Comparison of ENCODE assay signal across 14 mouse cellular contexts in the genomic region with DNA sequence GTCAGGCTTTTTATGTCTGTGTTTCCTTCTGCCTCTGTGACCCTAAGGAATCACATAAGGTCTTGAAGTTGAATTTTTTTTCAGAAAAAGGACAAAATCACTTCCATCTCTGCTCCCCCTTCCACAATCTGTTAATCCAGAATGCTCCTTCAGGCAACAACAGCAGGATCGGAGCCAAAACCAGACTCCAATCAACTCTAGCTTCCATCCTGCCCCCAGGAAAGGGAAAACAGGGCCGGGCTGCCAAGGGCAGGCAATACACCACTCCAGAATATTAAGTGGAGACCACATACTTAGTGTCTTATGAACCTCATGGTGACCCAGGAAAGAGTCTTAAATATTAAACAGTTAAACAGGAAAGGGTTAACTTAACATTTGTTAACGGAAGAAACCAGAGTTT.
A peak's percentile ranks its signal among the peaks of the same experiment; 100 is the strongest.
DNase-seq lines count a peak whose midpoint lies in the region; ATAC-seq lines count a peak whose summit lies in the region.
"Had no signal": no experiment of that assay in that cellular context is flagged by ENCODE, and none has a peak within 500 bp of the region (broad histone marks: within the 10 kb centered on the region; RNA-seq: fewer than 3 reads in every experiment).

No protein-coding gene starts in this region.

- ATAC-seq in hindbrain, embryonic 13.5 days (ENCODE audit: low FRiP score) = no peak
- no peak for ATAC-seq in hindbrain, embryonic 12.5 days (ENCODE audit: low FRiP score)
- ATAC-seq in neural tube, embryonic 13.5 days (ENCODE audit: low read depth) = no peak

- H3K36me3 ChIP-seq in hindbrain, embryonic 13.5 days = no peaks in the 10 kb centered on the region
- H3K36me3 ChIP-seq in hindbrain, embryonic 12.5 days = no peaks in the 10 kb centered on the region
- H3K36me3 ChIP-seq in neural tube, embryonic 13.5 days = no peaks in the 10 kb centered on the region
- H3K36me3 ChIP-seq: embryonic facial prominence, embryonic 13.5 days; liver, embryonic 12.5 days; stomach, embryonic 15.5 days had no signal

- H3K4me2 ChIP-seq in hindbrain, embryonic 13.5 days = no peak overlapping the region
- H3K4me2 ChIP-seq in hindbrain, embryonic 12.5 days (replicated peaks) = no peak overlapping the region
- H3K4me2 ChIP-seq in neural tube, embryonic 13.5 days = no peak overlapping the region
- H3K4me2 ChIP-seq: embryonic facial prominence, embryonic 13.5 days; liver, embryonic 12.5 days; stomach, embryonic 15.5 days had no signal

- 79% methylated on average over 3 of the region's 3 CpGs for WGBS in hindbrain, embryonic 13.5 days
- 77% methylated on average over 3 of the region's 3 CpGs for WGBS in hindbrain, embryonic 12.5 days
- WGBS in neural tube, embryonic 13.5 days = 71% methylated on average over 3 of the region's 3 CpGs

- no peak overlapping the region for H3K4me3 ChIP-seq in hindbrain, embryonic 13.5 days
- H3K4me3 ChIP-seq in hindbrain, embryonic 12.5 days = no peak overlapping the region
- H3K4me3 ChIP-seq in neural tube, embryonic 13.5 days = no peak overlapping the region
- H3K4me3 ChIP-seq: embryonic facial prominence, embryonic 13.5 days; liver, embryonic 12.5 days; stomach, embryonic 15.5 days had no signal

- H3K9ac ChIP-seq in hindbrain, embryonic 13.5 days = 0 out of 2 replicates have a peak overlapping the region, but pooled peaks have one; percentile 46
- no peak overlapping the region for H3K9ac ChIP-seq in hindbrain, embryonic 12.5 days
- H3K9ac ChIP-seq in neural tube, embryonic 13.5 days = no peak overlapping the region
- H3K9ac ChIP-seq: liver, embryonic 12.5 days; stomach, embryonic 15.5 days had no signal

- peaks cover 12% of the 10 kb centered on the region for H3K4me1 ChIP-seq in hindbrain, embryonic 13.5 days (replicated peaks)
- H3K4me1 ChIP-seq in hindbrain, embryonic 12.5 days = peaks cover 8% of the 10 kb centered on the region
- peaks cover 12% of the 10 kb centered on the region for H3K4me1 ChIP-seq in neural tube, embryonic 13.5 days (replicated peaks)

- no peak for DNase-seq in neural tube, embryonic 10.5 days (ENCODE audit: extremely low spot score, low spot score)
- peak; percentile 82 to 87 for DNase-seq in cerebellum, postnatal 14 days
- no peak for DNase-seq in frontal cortex, adult 2 months (ENCODE audit: extremely low spot score in 1 of 2, low spot score in 1 of 2)
- no peak for DNase-seq in kidney, adult 11 months
- DNase-seq: gastrocnemius, postnatal 14 days; heart, postnatal 36 days; kidney, adult 2 months; thymus, postnatal 14 days had no signal

- H3K9me3 ChIP-seq in hindbrain, embryonic 13.5 days = no peaks in the 10 kb centered on the region
- no peaks in the 10 kb centered on the region for H3K9me3 ChIP-seq in hindbrain, embryonic 12.5 days (replicated peaks)
- no peaks in the 10 kb centered on the region for H3K9me3 ChIP-seq in neural tube, embryonic 13.5 days
- H3K9me3 ChIP-seq: embryonic facial prominence, embryonic 13.5 days; liver, embryonic 12.5 days; stomach, embryonic 15.5 days had no signal

- no peaks in the 10 kb centered on the region for H3K27me3 ChIP-seq in hindbrain, embryonic 13.5 days
- no peaks in the 10 kb centered on the region for H3K27me3 ChIP-seq in hindbrain, embryonic 12.5 days
- no peaks in the 10 kb centered on the region for H3K27me3 ChIP-seq in neural tube, embryonic 13.5 days
- H3K27me3 ChIP-seq: embryonic facial prominence, embryonic 13.5 days; liver, embryonic 12.5 days; stomach, embryonic 15.5 days had no signal

- H3K27ac ChIP-seq in hindbrain, embryonic 13.5 days = 0 out of 2 replicates have a peak overlapping the region, but pooled peaks have one; percentile 35
- H3K27ac ChIP-seq in hindbrain, embryonic 12.5 days = no peak overlapping the region
- peak overlapping the region; percentile 54 for H3K27ac ChIP-seq in neural tube, embryonic 13.5 days (replicated peaks)
- H3K27ac ChIP-seq: embryonic facial prominence, embryonic 13.5 days; liver, embryonic 12.5 days; stomach, embryonic 15.5 days had no signal

Comparison
In these comparisons a context has a peak if more than half of its experiments do, and no peak if none do; other contexts are left out.
1. DNase-seq: peak in cerebellum, postnatal 14 days (2 of 2); none in neural tube, embryonic 10.5 days (single experiment), frontal cortex, adult 2 months (0 of 2) and kidney, adult 11 months (single experiment).